Mouse (Mus musculus) embryonic stem cell, embryonic (primary cell): ENCODE measurements around the gene Cldn2.

Source experiments
- CTCF ChIA-PET, 4 experiments: fragments of 300-600 bp in 2 of 4; fragments of 350-600 bp in 2 of 4; sonication (Branson Sonifier 250); formaldehyde crosslinking; loops; one replicate each; lab custom pipeline; 2022; ENCODE audit warnings: inconsistent platforms in 2 of 4; lab: Charles Lee
- POLR2A ChIA-PET, 4 experiments: fragments of 300-600 bp in 2 of 4; fragments of 350-600 bp in 2 of 4; sonication (Branson Sonifier 250); formaldehyde crosslinking; loops; one replicate each; lab custom pipeline; 2022; ENCODE audit warnings: antibody characterized with exemption in 4 of 4, inconsistent platforms in 1 of 4; lab: Charles Lee

The Cldn2 gene

DNA sequence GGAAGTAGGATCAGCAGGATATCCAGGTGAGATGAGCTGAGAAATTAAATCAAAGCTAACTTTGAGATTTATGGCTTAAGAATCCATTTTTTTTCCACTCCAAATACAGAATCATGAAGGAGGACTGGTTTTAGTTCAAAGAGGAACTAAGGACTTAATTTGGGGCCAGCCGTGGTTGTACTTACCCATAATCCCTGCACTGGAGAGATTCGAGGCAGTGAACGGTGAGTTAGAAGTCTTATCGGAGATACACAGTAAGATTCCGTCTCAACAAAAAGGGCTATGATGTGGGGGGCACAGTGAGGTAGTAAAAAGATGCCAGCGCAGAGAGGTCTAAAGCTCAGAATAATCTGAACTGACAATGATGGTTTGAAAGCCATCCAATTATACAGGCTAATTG, 4.6 kb upstream of the Cldn2 start:
- CTCF ChIA-PET = no interaction called here
- POLR2A ChIA-PET = interaction anchor here in 1 of 4 experiments (1.8 kb wide), 1 partner anchor 14 kb away, joined by 6 read pairs; the partner anchor contains the start of gene Ripply1

DNA sequence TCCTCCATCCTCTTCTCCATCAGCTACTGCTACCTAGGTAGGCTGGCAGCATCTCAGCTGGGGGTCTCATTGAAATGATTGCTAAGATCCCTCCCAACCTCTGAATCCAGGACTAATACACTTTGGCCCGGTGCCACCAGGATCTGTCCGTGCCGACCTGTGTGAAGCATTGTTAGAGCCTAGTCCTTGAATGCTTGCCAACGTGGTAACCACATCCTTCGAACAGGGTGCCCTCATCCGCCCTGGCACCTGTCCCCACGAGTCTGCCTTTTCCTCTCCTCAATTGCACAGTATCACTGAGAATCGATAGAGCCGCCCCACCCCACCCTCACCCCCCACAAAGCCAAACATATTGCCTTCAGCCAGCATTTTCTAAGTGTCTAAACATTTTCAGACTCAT, 2.8 kb upstream of the Cldn2 start:
- POLR2A ChIA-PET = interaction anchor here in 2 of 4 experiments (0.6 to 1.3 kb wide), 4 partner anchors 15 to 798 kb away, joined by 3 to 4 read pairs (median 4); no protein-coding TSS in a partner anchor
- CTCF ChIA-PET = interaction anchor here in 1 of 4 experiments (0.6 kb wide), 1 partner anchor 102 kb away, joined by 3 read pairs; no protein-coding TSS in a partner anchor

- POLR2A ChIA-PET = no interaction called here
- CTCF ChIA-PET = no interaction called here
Measured at GRCm38 (mm10) chrX:139799953-139800352, 675 bp upstream of the Cldn2 start.

GRCm38 (mm10) chrX:139803028-139803427, 2.4 kb downstream of the Cldn2 start:
- ChIA-PET CTCF (no interaction called here), POLR2A (no interaction called here)

GRCm38 (mm10) chrX:139805918-139806317, 5.3 kb downstream of the Cldn2 start:
- ChIA-PET POLR2A (no interaction called here), CTCF (no interaction called here)

DNA sequence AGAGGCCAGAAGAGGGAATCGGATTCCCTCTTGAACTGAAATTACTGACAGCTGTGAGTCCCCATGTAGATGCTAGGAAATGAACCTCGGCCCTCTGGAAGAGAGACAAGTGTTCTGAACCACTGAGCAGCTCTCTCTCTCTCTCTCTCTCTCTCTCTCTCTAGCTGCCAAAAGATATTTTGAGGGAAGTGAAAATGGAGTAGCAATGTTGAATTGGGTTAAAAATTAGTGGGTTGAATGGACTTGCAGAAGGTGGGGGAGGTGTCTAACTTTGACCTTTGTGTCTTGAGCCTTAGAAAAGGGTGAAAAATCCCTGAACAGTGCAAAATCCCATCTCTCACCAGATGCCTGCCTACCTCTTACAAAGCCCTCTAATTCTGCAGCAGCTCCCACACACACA, 6.8 kb downstream of the Cldn2 start:
- ChIA-PET POLR2A (no interaction called here), CTCF (no interaction called here)

- POLR2A ChIA-PET = no interaction called here
- CTCF ChIA-PET = no interaction called here
Measured at GRCm38 (mm10) chrX:139808085-139808484, 7.5 kb downstream of the Cldn2 start.

DNA sequence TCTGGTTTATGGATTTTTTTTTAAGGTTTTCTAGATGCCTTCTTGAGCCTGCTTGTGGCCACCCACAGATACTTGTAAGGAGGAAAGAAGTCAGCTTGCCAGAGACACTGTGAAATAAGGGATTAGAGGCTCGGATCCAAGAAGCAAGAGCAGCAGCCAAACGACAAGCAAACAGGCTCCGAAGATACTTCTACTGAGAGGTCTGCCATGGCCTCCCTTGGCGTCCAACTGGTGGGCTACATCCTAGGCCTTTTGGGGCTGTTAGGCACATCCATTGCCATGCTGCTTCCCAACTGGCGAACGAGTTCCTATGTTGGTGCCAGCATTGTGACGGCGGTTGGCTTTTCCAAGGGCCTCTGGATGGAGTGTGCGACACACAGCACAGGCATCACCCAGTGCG, 7.9 kb downstream of the Cldn2 start:
- CTCF ChIA-PET = no interaction called here
- POLR2A ChIA-PET = no interaction called here

GRCm38 (mm10) chrX:139812636-139813298, 12.1 kb downstream of the Cldn2 start:
- ChIA-PET CTCF (interaction anchor here in 2 of 4 experiments (1.1 to 1.8 kb wide), 2 partner anchors 20 to 39 kb away, joined by 3 to 5 read pairs; no protein-coding TSS in a partner anchor), POLR2A (interaction anchor here in 3 of 4 experiments (0.6 to 3.5 kb wide), 4 partner anchors 30 to 455 kb away, joined by 3 to 16 read pairs (median 6); partner anchors contain the start of gene Ripply1 (in 2 of the 3))

GRCm38 (mm10) chrX:139813299-139814002, 12.8 kb downstream of the Cldn2 start:
- POLR2A ChIA-PET = interaction anchor here in 2 of 4 experiments (1.5 to 3.5 kb wide), 3 partner anchors 31 to 455 kb away, joined by 3 to 16 read pairs (median 9); partner anchors contain the start of gene Ripply1 (in 2 of the 2)

DNA sequence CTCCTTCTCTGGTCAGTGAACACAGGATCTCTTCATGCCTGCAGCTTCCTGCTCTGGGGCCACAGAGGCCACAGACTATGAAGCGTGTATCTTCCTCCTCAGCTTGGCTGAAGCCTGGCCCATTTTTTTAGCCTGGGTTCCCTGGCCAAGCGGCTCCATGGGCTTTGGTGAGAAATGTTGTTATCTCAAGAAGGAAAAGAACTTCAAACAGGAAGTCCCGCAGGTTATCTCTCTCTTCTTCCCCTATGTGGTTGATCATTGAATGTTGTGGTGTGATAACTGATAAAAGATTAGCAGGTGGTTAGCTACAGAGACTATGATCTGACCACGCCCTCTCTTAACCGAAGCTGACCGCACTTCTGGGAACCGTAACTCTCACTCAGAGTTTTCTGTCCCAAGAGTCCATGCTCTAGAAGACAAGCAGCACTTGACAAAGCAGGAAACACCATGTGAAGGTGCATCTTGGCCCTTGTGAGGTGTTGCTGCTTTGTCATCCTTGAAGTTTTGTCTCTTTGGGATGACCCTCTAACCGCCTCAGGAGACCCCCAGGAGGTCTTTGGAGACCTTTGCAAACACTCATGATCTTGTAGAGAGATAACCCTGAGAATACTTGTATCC, 13.5 kb downstream of the Cldn2 start:
- ChIA-PET POLR2A (interaction anchor here in 2 of 4 experiments (1.5 to 3.5 kb wide), 3 partner anchors 32 to 456 kb away, joined by 3 to 16 read pairs (median 9); partner anchors contain the start of gene Ripply1 (in 2 of the 2)), CTCF (interaction anchor here in 2 of 4 experiments (0.7 to 1.8 kb wide), 2 partner anchors 18 to 40 kb away, joined by 3 to 5 read pairs; no protein-coding TSS in a partner anchor)

More at GRCm38 (mm10) chrX:139813299-139814002, 12.8 kb downstream of the Cldn2 start:
- CTCF ChIA-PET = interaction anchor here in 2 of 4 experiments (1.1 to 1.8 kb wide), 2 partner anchors 19 to 39 kb away, joined by 3 to 5 read pairs; no protein-coding TSS in a partner anchor

DNA sequence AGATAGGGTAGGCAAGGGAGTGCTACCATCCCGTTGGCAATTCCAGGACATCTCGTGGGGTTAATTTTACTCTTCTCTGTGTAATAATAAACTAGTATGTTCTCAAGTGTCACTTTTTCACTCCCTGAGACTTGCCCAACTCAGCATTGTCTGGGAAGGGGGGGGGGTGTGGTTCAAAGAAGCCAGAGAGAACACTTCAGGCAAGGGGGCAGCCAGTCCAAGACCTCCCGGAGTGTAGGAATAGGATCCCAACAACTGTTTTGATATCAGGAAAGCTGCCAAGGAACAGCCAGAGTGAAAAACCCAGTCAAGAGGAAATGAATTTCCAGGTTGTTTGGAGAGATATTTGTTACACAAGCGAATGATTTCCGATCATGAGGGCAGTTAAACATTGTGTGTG, 14.6 kb downstream of the Cldn2 start:
- ChIA-PET CTCF (interaction anchor here in 2 of 4 experiments (0.7 kb wide), 2 partner anchors 17 to 41 kb away, joined by 3 read pairs; no protein-coding TSS in a partner anchor), POLR2A (interaction anchor here in 1 of 4 experiments (3.5 kb wide), 1 partner anchor 33 kb away, joined by 16 read pairs; the partner anchor contains the start of gene Ripply1)

GRCm38 (mm10) chrX:139825402-139825801, 24.8 kb downstream of the Cldn2 start:
- POLR2A ChIA-PET = no interaction called here
- CTCF ChIA-PET = interaction anchor here in 1 of 4 experiments (0.6 kb wide), 1 partner anchor 35 kb away, joined by 5 read pairs; no protein-coding TSS in a partner anchor

DNA sequence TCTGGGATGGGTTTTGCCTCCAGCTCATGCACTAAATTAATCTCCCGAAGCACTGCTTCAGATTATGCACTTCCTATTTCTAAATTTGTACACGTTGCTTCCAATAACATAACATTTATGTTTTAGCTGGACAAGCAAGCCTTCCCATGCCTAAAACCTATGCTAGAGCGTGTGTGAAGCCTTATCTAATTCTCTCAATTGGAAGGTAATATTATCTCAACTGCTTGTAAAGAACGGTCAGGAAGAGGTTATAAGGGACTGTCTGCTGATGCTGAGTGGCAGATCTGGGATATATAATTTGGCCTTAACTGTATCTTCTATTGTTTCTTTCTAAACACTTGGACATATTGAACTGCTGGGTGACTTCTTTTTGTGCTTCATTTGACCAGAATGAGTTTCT, 26.3 kb downstream of the Cldn2 start:
- ChIA-PET CTCF (no interaction called here), POLR2A (no interaction called here)

GRCm38 (mm10) chrX:139828363-139829092, 27.9 kb downstream of the Cldn2 start:
- POLR2A ChIA-PET = no interaction called here
- CTCF ChIA-PET = no interaction called here

DNA sequence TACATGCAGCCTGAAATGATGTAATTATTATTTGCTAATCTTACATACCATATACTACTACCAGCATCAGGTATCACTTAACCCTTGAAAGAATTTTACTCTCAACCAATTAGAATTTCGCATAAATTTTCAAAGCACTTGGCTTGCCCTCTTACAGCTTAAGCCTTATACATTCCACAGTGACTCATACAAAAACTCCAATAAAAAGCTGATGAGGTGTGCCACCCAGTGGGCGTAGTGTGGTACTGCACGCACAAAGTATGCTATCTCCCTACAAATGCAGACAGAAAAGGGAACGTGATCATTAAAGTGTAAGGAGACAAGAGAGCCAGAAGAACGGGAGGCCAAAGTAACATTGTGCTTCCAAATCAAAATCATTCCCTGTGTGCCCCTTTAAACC, 31.8 kb downstream of the Cldn2 start:
- POLR2A ChIA-PET = interaction anchor here in 3 of 4 experiments (0.6 to 1.0 kb wide), 5 partner anchors 9 to 624 kb away, joined by 3 to 5 read pairs (median 3); partner anchors contain the start of gene Ripply1 (in 1 of the 3)
- CTCF ChIA-PET = interaction anchor here (0.6 to 1.7 kb wide), 10 partner anchors 10 to 130 kb away, joined by 3 to 14 read pairs (median 5); no protein-coding TSS in a partner anchor

- CTCF ChIA-PET = interaction anchor here in 2 of 4 experiments (0.6 to 1.7 kb wide), 2 partner anchors 65 to 88 kb away, joined by 3 to 5 read pairs; no protein-coding TSS in a partner anchor
- POLR2A ChIA-PET = interaction anchor here in 1 of 4 experiments (0.7 kb wide), 1 partner anchor 64 kb away, joined by 3 read pairs; no protein-coding TSS in a partner anchor
Measured at GRCm38 (mm10) chrX:139839057-139839456, 38.4 kb downstream of the Cldn2 start.

DNA sequence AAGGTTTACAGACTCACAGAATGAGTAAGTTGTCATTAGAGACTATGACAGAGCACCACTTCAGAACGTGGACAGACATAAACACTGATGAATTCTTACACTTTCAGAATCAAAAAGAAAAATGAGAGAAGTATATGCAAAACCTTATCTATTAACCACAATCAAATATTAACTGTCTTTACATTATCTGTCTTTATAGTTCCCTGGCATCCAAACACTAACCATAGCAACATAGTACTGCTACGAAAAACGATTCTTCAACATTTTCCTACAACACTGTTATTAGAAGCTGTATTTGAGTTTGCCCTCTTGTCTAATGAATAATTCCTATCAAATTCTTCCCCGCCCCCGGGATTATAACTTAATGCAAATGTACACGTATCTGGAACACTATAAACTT, 40.5 kb downstream of the Cldn2 start:
- CTCF ChIA-PET = no interaction called here
- POLR2A ChIA-PET = interaction anchor here in 1 of 4 experiments (0.8 kb wide), 1 partner anchor 37 kb away, joined by 3 read pairs; no protein-coding TSS in a partner anchor
